Mouse (Mus musculus) midbrain, embryonic 16.5 days (tissue): ENCODE results near the gene Ap2s1. TPM values are rescaled to one million over a fixed set of nuclear protein-coding genes. Genes with fewer than 3 reads are reported as not detected.

ENCODE experiments used
- ATAC-seq: fragments of 200-750 bp; cut with Nextera tagmentation; 2 replicates; pipeline ENCODE4 v1.8.0; 2017; ENCODE audit warnings: moderate TSS enrichment
- H3K27ac ChIP-seq: fragments of 300-500 bp; sonication (generic); 2 replicates; pipeline ENCODE4 v1.5.1; 2014; ENCODE audit warnings: mild to moderate bottlenecking, low read length, mixed read lengths
- H3K27me3 ChIP-seq: fragments of 300-500 bp; sonication (generic); 2 replicates; pipeline ENCODE4 v1.6.1; 2014; ENCODE audit warnings: low read depth, low read length, mixed read lengths; ENCODE audit not compliant: control insufficient read depth, insufficient read depth
- H3K36me3 ChIP-seq: fragments of 300-500 bp; sonication (generic); 2 replicates; pipeline ENCODE4 v1.6.1; 2014; ENCODE audit warnings: mild to moderate bottlenecking, low read length, moderate library complexity, mixed read lengths; ENCODE audit not compliant: control insufficient read depth, insufficient read depth
- H3K4me1 ChIP-seq: fragments of 300-500 bp; sonication (generic); 2 replicates; pipeline ENCODE4 v1.6.1; 2014; ENCODE audit warnings: mild to moderate bottlenecking, low read length, mixed read lengths; ENCODE audit not compliant: control insufficient read depth, insufficient read depth
- H3K4me2 ChIP-seq: fragments of 300-500 bp; sonication (generic); 2 replicates; pipeline ENCODE4 v1.6.1; 2014; ENCODE audit warnings: mild to moderate bottlenecking, low read length, mixed read lengths
- H3K4me3 ChIP-seq: fragments of 300-500 bp; sonication (generic); 2 replicates; pipeline ENCODE4 v1.5.1; 2014; ENCODE audit warnings: low read depth, mild to moderate bottlenecking, low read length, moderate library complexity, mixed read lengths
- H3K9ac ChIP-seq: fragments of 300-500 bp; sonication (generic); 2 replicates; pipeline ENCODE4 v1.6.1; 2014; ENCODE audit warnings: low read depth, low read length, mixed read lengths
- H3K9me3 ChIP-seq: fragments of 300-500 bp; sonication (generic); replicated peaks from 2 replicates; pipeline ENCODE4 v1.6.1; 2014; ENCODE audit warnings: mild to moderate bottlenecking, low read length, mixed read lengths; ENCODE audit not compliant: control insufficient read depth, poor library complexity, severe bottlenecking
- WGBS: fragments of 180-500 bp; shearing (Covaris S2); extraction: QIAGEN DNeasy Blood & Tissue Kit; methylation state at CpG from one replicate; pipeline ENCODE4 v1.1.7; 2014; 5-methylcytosine and 5-hydroxymethylcytosine counted together
- polyA plus RNA-seq: library from polyadenylated mRNA; unstranded; fragments of >200 nt; fragmentation: Nextera tagmentation; extraction: Ambion mirVana; gene quantifications from 2 replicates; pipeline ENCODE4 v1.2.1, GENCODE M21; 2015

Gene Ap2s1
- polyA plus RNA-seq, 1 experiment from 2014 or later, result 461 TPM

DNA sequence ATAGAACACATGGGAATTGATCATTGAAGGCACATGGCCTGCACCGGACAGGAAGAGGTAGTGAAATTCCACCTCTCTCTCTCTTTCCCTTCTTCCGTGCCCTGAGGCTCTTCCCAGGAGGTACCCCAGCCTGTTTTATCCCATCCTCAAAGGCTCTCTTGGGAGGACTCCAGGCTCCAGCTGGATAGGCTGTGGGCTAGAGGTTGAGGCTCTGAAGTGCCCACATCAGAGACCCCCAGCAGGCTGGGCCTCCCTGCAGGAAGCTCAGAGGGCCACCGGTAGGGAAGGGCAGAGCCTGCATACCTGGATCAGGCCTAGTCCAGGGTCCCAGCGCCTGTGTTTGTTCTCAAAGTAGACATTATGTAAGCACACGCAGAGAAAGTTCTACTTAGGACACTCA is 23.4 kb downstream of the Ap2s1 start:
- no peaks in the 10 kb centered on the region; the same call in 1 of the 2 replicates for H3K4me1 ChIP-seq
- H3K27me3 ChIP-seq, result no peaks in the 10 kb centered on the region
- no peaks in the 10 kb centered on the region for H3K36me3 ChIP-seq
- H3K9me3 ChIP-seq, result no peaks in the 10 kb centered on the region
- H3K9ac ChIP-seq, result no peak overlapping the region
- ATAC-seq, result no peak
- WGBS, result 47% methylated on average over 5 of the region's 5 CpGs
- H3K27ac ChIP-seq, result no peak overlapping the region
- H3K4me3 ChIP-seq, result no peak overlapping the region
- H3K4me2 ChIP-seq, result no peak overlapping the region

DNA sequence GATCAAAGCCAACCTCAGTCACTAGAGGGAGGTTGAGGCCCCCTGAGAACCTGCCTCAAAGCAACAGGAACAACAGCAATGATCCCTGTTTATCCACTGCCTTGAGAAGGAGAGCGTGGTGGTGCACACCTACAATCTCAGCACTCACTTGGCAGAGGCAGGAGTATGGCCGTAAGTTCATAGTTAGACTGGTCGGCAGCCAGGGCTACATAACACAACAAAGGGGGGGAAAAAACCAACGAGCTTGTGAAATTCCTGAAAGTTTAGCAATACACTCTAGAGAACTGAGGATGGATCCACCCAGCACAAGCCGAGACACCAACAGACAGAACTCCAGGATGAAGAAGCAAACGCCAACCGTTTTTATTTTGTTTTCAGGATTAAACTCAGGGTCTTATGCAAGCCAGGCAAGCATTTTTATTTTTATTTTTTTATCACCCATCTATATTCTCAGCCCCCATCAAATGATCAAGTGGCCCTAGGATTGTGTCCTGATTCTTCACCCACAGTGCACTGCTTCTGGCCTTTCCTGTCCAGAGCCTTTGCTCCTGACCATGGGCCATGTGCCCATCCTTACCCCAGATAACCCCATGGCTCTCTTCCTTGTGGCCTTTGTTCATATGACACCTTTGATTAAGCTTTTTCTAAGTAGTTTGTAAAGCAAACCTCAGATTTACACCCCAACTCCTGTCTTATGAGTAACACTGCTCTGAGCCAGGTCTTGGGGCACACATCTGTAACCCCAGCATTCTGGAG is 25.4 kb downstream of the Ap2s1 start:
- Histone ChIP-seq H3K4me3 (no peak overlapping the region), H3K9me3 (no peaks in the 10 kb centered on the region), H3K4me1 (no peaks in the 10 kb centered on the region; the same call in 1 of the 2 replicates), H3K36me3 (no peaks in the 10 kb centered on the region), H3K27me3 (no peaks in the 10 kb centered on the region), H3K9ac (no peak overlapping the region), H3K27ac (no peak overlapping the region), H3K4me2 (no peak overlapping the region)
- WGBS, result 91% methylated on average over 7 of the region's 7 CpGs
- no peak for ATAC-seq

DNA sequence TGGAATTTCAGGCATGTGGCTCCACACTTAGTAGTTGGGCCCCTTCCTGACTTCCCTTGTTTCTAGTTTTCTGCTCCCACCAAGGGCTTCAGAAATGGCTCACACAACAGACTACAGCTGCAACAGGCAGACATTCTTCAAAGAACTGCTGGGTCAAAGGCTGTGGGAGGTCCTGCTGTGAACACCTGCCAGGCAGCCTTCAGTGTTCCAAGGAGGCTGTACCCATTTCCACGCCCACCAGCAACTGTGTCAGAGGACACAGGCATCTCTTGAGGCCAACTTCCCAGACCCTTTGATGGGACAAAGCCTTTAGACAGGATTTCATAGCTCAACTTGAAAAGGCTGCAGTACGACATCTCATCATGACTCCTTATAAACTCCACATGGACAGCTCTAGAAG is 28.2 kb downstream of the Ap2s1 start:
- no peak overlapping the region for H3K9ac ChIP-seq
- no peaks in the 10 kb centered on the region; the same call in 1 of the 2 replicates for H3K4me1 ChIP-seq
- no peaks in the 10 kb centered on the region for H3K36me3 ChIP-seq
- 22% methylated on average over 2 of the region's 2 CpGs for WGBS
- H3K27me3 ChIP-seq, result no peaks in the 10 kb centered on the region
- H3K27ac ChIP-seq, result no peak overlapping the region
- no peak for ATAC-seq
- H3K9me3 ChIP-seq, result 0 out of 2 replicates have a peak, but pooled peaks cover 3% of the 10 kb centered on the region
- no peak overlapping the region for H3K4me3 ChIP-seq
- H3K4me2 ChIP-seq, result no peak overlapping the region

DNA sequence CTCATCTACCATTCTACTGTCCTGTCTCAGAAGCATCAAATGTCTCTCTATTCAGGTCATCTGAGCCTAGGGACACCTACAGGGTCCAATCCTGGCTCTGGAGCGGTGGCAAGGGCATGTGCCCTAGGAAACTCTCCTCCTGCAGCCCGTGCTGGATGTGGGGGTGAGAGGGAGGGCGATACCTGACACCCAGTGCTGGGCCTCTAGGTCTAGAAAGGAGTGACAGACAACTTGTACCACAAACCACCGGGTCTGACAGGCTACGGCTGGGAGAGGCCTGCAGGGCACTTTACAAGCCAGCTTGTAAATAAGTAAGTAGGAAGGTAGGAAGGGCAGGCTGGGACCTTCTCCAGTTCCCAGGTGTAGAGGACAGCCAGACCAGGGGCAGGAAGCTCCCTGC is 37.7 kb downstream of the Ap2s1 start:
- WGBS, result 59% methylated on average over 5 of the region's 5 CpGs
- no peaks in the 10 kb centered on the region for H3K27me3 ChIP-seq
- H3K4me1 ChIP-seq, result peaks cover 4% of the 10 kb centered on the region; the same call in 1 of the 2 replicates
- no peak overlapping the region for H3K4me3 ChIP-seq
- no peaks in the 10 kb centered on the region for H3K36me3 ChIP-seq
- no peak overlapping the region for H3K9ac ChIP-seq
- ATAC-seq, result no peak
- H3K9me3 ChIP-seq, result no peaks in the 10 kb centered on the region; the same call in 1 of the 2 replicates
- H3K4me2 ChIP-seq, result no peak overlapping the region
- no peak overlapping the region for H3K27ac ChIP-seq

DNA sequence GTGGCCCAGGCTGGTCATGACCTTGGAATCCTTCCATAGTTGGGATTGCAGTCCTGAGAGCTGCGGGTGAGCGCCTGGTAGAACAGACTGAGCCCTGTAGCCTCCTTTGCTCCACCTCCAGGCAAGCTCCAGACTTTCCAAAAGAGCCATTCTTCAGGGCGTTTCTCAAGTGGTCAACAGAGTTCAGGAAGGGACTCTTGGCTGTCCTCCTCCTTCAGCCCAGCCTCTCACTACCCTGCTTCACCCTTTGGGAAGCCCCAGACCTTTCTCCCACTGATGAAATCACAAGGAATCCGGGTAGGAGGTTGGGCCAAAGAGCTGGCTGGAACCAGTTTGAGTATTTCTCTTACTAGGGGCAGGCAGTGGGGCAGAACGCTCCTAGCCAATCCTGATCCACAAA is 41.9 kb downstream of the Ap2s1 start:
- Histone ChIP-seq H3K27ac (no peak overlapping the region), H3K9me3 (no peaks in the 10 kb centered on the region), H3K36me3 (no peaks in the 10 kb centered on the region), H3K4me1 (peaks cover 13% of the 10 kb centered on the region; the same call in 1 of the 2 replicates), H3K4me3 (no peak overlapping the region), H3K9ac (no peak overlapping the region), H3K27me3 (no peaks in the 10 kb centered on the region), H3K4me2 (no peak overlapping the region)
- 74% methylated on average over 5 of the region's 5 CpGs for WGBS
- ATAC-seq, result no peak

DNA sequence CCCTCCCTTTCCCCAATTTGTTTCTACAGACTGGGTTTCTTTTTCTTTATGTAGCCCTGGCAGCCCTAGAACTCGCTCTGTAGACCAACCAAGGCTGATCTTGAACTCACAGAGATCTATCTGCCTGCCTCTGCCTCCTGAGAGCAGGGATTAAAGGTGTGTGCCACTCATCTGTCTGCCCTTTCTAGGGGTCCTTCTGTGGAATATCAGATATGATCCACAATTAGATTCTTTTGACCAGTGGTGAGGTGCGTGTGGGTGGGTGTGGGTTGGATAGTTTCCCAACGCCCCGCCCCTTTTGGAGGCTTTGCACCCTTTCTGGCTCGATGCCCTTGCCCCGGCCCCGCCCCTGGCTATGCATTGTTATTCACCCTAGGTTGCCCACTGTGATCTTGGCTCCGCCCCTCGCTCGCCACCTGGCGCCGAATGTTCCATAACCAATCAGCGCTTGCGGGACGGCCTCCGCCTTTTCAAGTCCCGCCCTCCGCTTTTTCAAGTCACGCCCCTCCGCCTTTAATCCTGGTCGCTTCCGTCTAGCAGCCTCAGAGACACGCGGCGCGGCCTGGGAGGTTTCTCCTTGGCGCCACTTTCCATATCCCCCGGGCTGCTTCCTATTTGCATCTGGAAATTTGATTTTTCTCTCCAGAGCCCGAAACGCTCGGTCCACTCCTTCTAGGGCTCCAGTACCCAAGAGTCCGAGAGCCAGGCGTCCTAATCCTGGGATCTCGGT is 42.8 kb downstream of the Ap2s1 start, which contains the start of gene Slc1a5:
Gene Slc1a5, plus strand, starts transcription at position 516 of the 730 bp plus-strand sequence.
- Histone ChIP-seq H3K27ac (no peak within 1 kb of the TSS), H3K9ac (peak within 1 kb of the TSS; percentile 66), H3K27me3 (no peaks in the 10 kb centered on the region), H3K4me1 (peaks cover 13% of the 10 kb centered on the region; the same call in 1 of the 2 replicates), H3K36me3 (no peaks in the 10 kb centered on the region), H3K4me3 (peak within 1 kb of the TSS; percentile 57), H3K9me3 (no peaks in the 10 kb centered on the region), H3K4me2 (peak within 1 kb of the TSS; percentile 99)
- WGBS, result 3% methylated on average over 34 of the region's 34 CpGs
- ATAC-seq, result peak; percentile 76

DNA sequence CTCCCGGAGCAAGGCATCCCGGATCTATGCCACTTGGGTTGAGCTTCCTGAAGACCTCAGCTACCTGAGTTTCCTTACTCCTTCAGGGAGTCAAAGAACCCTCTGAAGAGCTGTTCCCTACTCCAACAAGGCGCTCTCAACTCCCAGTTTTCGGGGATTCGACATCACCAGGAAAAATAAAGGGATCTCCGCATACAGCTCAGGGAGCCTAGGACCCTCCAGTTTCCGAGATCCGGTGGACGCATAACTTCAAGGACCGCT is 43.3 kb downstream of the Ap2s1 start:
- H3K27me3 ChIP-seq, result no peaks in the 10 kb centered on the region
- peak; percentile 50; the same call in 1 of the 2 replicates for ATAC-seq
- H3K36me3 ChIP-seq, result no peaks in the 10 kb centered on the region
- peak overlapping the region; percentile 66 for H3K9ac ChIP-seq
- WGBS, result under 1% methylated on average over 10 of the region's 10 CpGs
- H3K4me1 ChIP-seq, result peaks cover 13% of the 10 kb centered on the region; the same call in 1 of the 2 replicates
- H3K4me2 ChIP-seq, result peak overlapping the region; percentile 99
- H3K27ac ChIP-seq, result no peak overlapping the region
- H3K4me3 ChIP-seq, result peak overlapping the region; percentile 57
- H3K9me3 ChIP-seq, result no peaks in the 10 kb centered on the region

DNA sequence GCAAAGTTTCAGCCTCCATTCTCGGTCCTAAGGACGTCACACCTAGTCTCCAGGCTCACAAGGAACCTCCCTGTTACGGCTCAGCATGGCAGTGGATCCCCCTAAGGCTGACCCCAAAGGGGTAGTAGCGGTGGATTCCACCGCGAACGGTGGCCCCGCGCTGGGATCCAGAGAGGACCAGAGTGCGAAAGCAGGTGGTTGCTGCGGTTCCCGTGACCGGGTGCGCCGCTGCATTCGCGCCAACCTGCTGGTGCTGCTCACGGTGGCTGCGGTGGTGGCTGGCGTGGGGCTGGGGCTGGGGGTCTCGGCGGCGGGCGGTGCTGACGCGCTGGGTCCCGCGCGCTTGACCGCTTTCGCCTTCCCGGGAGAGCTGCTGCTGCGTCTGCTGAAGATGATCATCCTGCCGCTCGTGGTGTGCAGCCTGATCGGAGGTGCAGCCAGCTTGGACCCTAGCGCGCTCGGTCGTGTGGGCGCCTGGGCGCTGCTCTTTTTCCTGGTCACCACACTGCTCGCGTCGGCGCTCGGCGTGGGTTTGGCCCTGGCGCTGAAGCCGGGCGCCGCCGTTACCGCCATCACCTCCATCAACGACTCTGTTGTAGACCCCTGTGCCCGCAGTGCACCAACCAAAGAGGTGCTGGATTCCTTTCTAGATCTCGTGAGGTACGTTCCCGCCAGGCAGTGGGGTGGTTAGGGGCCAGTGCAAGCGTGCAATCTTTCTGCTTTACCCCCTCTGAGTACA is 43.8 kb downstream of the Ap2s1 start:
- Histone ChIP-seq H3K4me3 (peak overlapping the region; percentile 57), H3K4me1 (peaks cover 13% of the 10 kb centered on the region; the same call in 1 of the 2 replicates), H3K4me2 (peak overlapping the region; percentile 99), H3K27ac (no peak overlapping the region), H3K36me3 (no peaks in the 10 kb centered on the region), H3K9ac (peak overlapping the region; percentile 66), H3K9me3 (no peaks in the 10 kb centered on the region), H3K27me3 (no peaks in the 10 kb centered on the region)
- WGBS, result under 1% methylated on average over 59 of the region's 60 CpGs
- ATAC-seq, result peak; percentile 18
